Mouse (Mus musculus) right cerebral cortex, postnatal 10 days (tissue): Measurements from ENCODE around the gene Olfr739.

Experiments
- DNase-seq, 2 experiments: peaks; one replicate each; pipeline ENCODE4 v3.0.0; 2021; ENCODE audit warnings: low spot score in 2 of 2

Gene Olfr739

GRCm38 (mm10) chr14:50418326-50418725 lies at the start of gene Olfr739:
Gene Olfr739 (plus strand): TSS chr14:50418626.
- DNase-seq: no peak

GRCm38 (mm10) chr14:50380863-50381262 lies 37.6 kb upstream of the Olfr739 start, which contains the start of gene Olfr736:
Gene Olfr736 (plus strand): TSS chr14:50381163.
- no peak for DNase-seq

- DNase-seq: no peak
Measured at GRCm38 (mm10) chr14:50407268-50407667, 11.2 kb upstream of the Olfr739 start, which contains the start of gene Olfr738. Gene Olfr738 (plus strand): TSS chr14:50407568.

GRCm38 (mm10) chr14:50445245-50445644 lies 26.8 kb downstream of the Olfr739 start, which contains the start of gene Olfr740:
Gene Olfr740 (plus strand): TSS chr14:50445545.
- DNase-seq: no peak

- DNase-seq: no peak
Measured at GRCm38 (mm10) chr14:50472438-50472837, 54.0 kb downstream of the Olfr739 start, which contains the start of gene Olfr741. Gene Olfr741 (plus strand): TSS chr14:50472738.
